Mouse (Mus musculus): Measurements from ENCODE around the gene Cblc.

Cblc gene

GRCm38 (mm10) chr7:19784764-19785535, 11.7 kb downstream of the Cblc start:
- no peak for DNase-seq (ENCODE audit: extremely low spot score, low read depth, low spot score)

- DNase-seq (ENCODE audit: extremely low spot score, low read depth, low spot score), result no peak
These were observed 13.0 kb downstream of the Cblc start for GRCm38 (mm10) chr7:19783630-19784029.

- no peak for DNase-seq (ENCODE audit: extremely low spot score, low read depth, low spot score)
These were observed 14.0 kb downstream of the Cblc start for GRCm38 (mm10) chr7:19782645-19783044.

- DNase-seq (ENCODE audit: extremely low spot score, low read depth, low spot score), result no peak
These were observed 14.9 kb downstream of the Cblc start for GRCm38 (mm10) chr7:19781741-19782140.

GRCm38 (mm10) chr7:19779903-19780302, 16.7 kb downstream of the Cblc start:
- no peak for DNase-seq (ENCODE audit: extremely low spot score, low read depth, low spot score)

- DNase-seq (ENCODE audit: extremely low spot score, low read depth, low spot score), result no peak
These were observed 18.0 kb downstream of the Cblc start for GRCm38 (mm10) chr7:19778645-19779044.

- DNase-seq (ENCODE audit: extremely low spot score, low read depth, low spot score), result no peak
These were observed 19.4 kb downstream of the Cblc start for GRCm38 (mm10) chr7:19777049-19777723.

- DNase-seq (ENCODE audit: extremely low spot score, low read depth, low spot score), result no peak
These were observed 24.9 kb downstream of the Cblc start for GRCm38 (mm10) chr7:19771682-19772081.

GRCm38 (mm10) chr7:19770984-19771391, 25.6 kb downstream of the Cblc start, which contains the start of gene Bcam:
Gene Bcam, minus strand, starts transcription at chr7:19771016.
- DNase-seq (ENCODE audit: extremely low spot score, low read depth, low spot score), result no peak

- no peak for DNase-seq (ENCODE audit: extremely low spot score, low read depth, low spot score)
These were observed 26.2 kb downstream of the Cblc start for GRCm38 (mm10) chr7:19770375-19770754.

GRCm38 (mm10) chr7:19769434-19770374, 26.9 kb downstream of the Cblc start:
- DNase-seq (ENCODE audit: extremely low spot score, low read depth, low spot score), result no peak

- DNase-seq (ENCODE audit: extremely low spot score, low read depth, low spot score), result no peak
These were observed 27.6 kb downstream of the Cblc start for GRCm38 (mm10) chr7:19769001-19769400.

GRCm38 (mm10) chr7:19768251-19768650, 28.4 kb downstream of the Cblc start:
- no peak for DNase-seq (ENCODE audit: extremely low spot score, low read depth, low spot score)

GRCm38 (mm10) chr7:19764581-19764980, 32.0 kb downstream of the Cblc start:
- no peak for DNase-seq (ENCODE audit: extremely low spot score, low read depth, low spot score)

GRCm38 (mm10) chr7:19763829-19764477, 32.7 kb downstream of the Cblc start:
- no peak for DNase-seq (ENCODE audit: extremely low spot score, low read depth, low spot score)

GRCm38 (mm10) chr7:19762283-19762682, 34.3 kb downstream of the Cblc start:
- DNase-seq (ENCODE audit: extremely low spot score, low read depth, low spot score), result no peak

- no peak for DNase-seq (ENCODE audit: extremely low spot score, low read depth, low spot score)
These were observed 36.6 kb downstream of the Cblc start for GRCm38 (mm10) chr7:19760021-19760420.

- DNase-seq (ENCODE audit: extremely low spot score, low read depth, low spot score), result no peak
These were observed 38.0 kb downstream of the Cblc start for GRCm38 (mm10) chr7:19758623-19759022.

- no peak for DNase-seq (ENCODE audit: extremely low spot score, low read depth, low spot score)
These were observed 40.5 kb downstream of the Cblc start for GRCm38 (mm10) chr7:19755851-19756786.

GRCm38 (mm10) chr7:19755008-19755407, 41.6 kb downstream of the Cblc start:
- no peak for DNase-seq (ENCODE audit: extremely low spot score, low read depth, low spot score)
